Mouse (Mus musculus) c-Kit-positive CD71-positive TER-119-positive erythroid progenitor cells, embryonic 14.5 days (primary cell): ENCODE results near the gene Nphs2.

ENCODE experiments used
- DNase-seq: peaks from one replicate; pipeline ENCODE4 v3.0.0-alpha.2; 2013; ENCODE audit warnings: low spot score

The Nphs2 gene

GRCm38 (mm10) chr1:156365740-156366139, 55.2 kb downstream of the Nphs2 start, which contains the start of gene Gm2000:
Gene Gm2000, plus strand, starts transcription at chr1:156366040.
- DNase-seq = no peak
